Mouse (Mus musculus) liver, adult 2 months (tissue): Measurements from ENCODE around the gene Apoa1. TPM values are rescaled to one million over a fixed set of nuclear protein-coding genes. Genes with fewer than 3 reads are reported as not detected.

Source experiments
- DNase-seq: peaks from one replicate; pipeline ENCODE4 v3.0.0-alpha.2; 2011; ENCODE audit warnings: low read depth, low spot score; ENCODE audit errors: extremely low read depth
- H3K27ac ChIP-seq: fragments of 200-500 bp; replicated peaks from 2 replicates; pipeline ENCODE4 v1.5.1; 2012; ENCODE audit warnings: low read depth, mild to moderate bottlenecking, control low read depth, inconsistent platforms, low read length; ENCODE audit not compliant: insufficient read depth
- H3K27me3 ChIP-seq: fragments of 200-500 bp; 2 replicates; pipeline ENCODE4 v1.6.1; 2012; ENCODE audit warnings: mild to moderate bottlenecking, moderate library complexity, low read length, inconsistent platforms; ENCODE audit not compliant: control insufficient read depth, insufficient read depth
- H3K36me3 ChIP-seq: fragments of 200-500 bp; 2 replicates; pipeline ENCODE4 v1.6.1; 2012; ENCODE audit warnings: low read length, inconsistent platforms; ENCODE audit not compliant: control insufficient read depth, insufficient read depth
- H3K4me1 ChIP-seq: fragments of 200-500 bp; 2 replicates; pipeline ENCODE4 v1.6.1; 2011; ENCODE audit warnings: low read length; ENCODE audit not compliant: control insufficient read depth, insufficient read depth
- H3K4me3 ChIP-seq: fragments of 200-500 bp; 2 replicates; pipeline ENCODE4 v1.5.1; 2011; ENCODE audit warnings: low read depth, mild to moderate bottlenecking, control low read depth, low read length, moderate library complexity; ENCODE audit not compliant: insufficient read depth
- H3K79me2 ChIP-seq: fragments of 200-500 bp; 2 replicates; pipeline ENCODE4 v1.6.1; 2012; ENCODE audit warnings: inconsistent platforms, mild to moderate bottlenecking, low read length, moderate library complexity; ENCODE audit not compliant: control insufficient read depth, insufficient read depth
- H3K9ac ChIP-seq: fragments of 200-500 bp; 2 replicates; pipeline ENCODE4 v1.6.1; 2012; ENCODE audit warnings: low read depth, mild to moderate bottlenecking, control low read depth, inconsistent platforms, low read length
- CTCF ChIP-seq: fragments of 200-500 bp; IDR thresholded peaks from 2 replicates; pipeline ENCODE4 v1.5.1; 2011; ENCODE audit warnings: low read depth, low read length, control low read depth
- POLR2A ChIP-seq: fragments of 200-500 bp; IDR thresholded peaks from 2 replicates; pipeline ENCODE4 v1.6.1; 2011; ENCODE audit warnings: low read length, control low read depth; ENCODE audit not compliant: insufficient read depth; ENCODE audit errors: extremely low read depth
- WGBS: fragments of 180-500 bp; shearing (Covaris S2); methylation state at CpG from one replicate; pipeline ENCODE4 v1.1.7; 2018; 5-methylcytosine and 5-hydroxymethylcytosine counted together
- polyA plus RNA-seq: library from polyadenylated mRNA; depleted of rRNA; stranded (reverse); fragments of >200 nt; gene quantifications from 2 replicates; pipeline ENCODE4 v1.2.3, GENCODE M21; 2012
- total RNA-seq: library from RNA; depleted of rRNA; stranded (reverse); fragments of >200 nt; gene quantifications from 2 replicates; pipeline ENCODE4 v1.2.3, GENCODE M21; 2014

Apoa1 gene
- total and polyA plus RNA-seq, 2 experiments = 4,768 to 8,406 TPM

DNA sequence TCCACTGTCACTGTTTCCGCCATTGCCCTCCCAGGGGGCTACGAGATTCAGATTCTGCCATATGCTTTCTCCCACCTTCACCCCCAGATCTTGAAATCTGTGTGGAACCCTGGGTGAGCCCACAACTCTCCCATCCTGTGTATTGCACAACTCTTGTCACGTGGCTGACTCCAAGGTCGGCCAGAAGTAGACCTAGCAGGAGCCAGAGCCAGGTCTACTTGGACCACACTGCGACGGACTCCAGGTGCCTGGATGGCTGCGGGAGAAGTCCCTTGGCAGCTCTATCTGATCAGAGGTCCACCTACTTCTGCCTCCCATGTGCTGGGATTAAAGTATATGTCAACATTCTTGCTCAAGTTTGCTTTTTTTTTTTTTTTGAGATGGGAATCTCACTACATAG lies 32.8 kb downstream of the Apoa1 start:
- peak; percentile 98 for DNase-seq
- WGBS = 34% methylated on average over 7 of the region's 7 CpGs
- no peak for TF ChIP-seq CTCF
- TF ChIP-seq POLR2A = no peak

GRCm38 (mm10) chr9:46268343-46268873 lies 40.0 kb downstream of the Apoa1 start, which contains the start of gene Apoa5:
Gene Apoa5, plus strand, starts transcription at chr9:46268633.
- Histone ChIP-seq H3K9ac (peak within 1 kb of the TSS; percentile 79), H3K79me2 (peaks cover 3% of the 10 kb centered on the region; the same call in 1 of the 2 replicates), H3K4me3 (peak within 1 kb of the TSS; percentile 63), H3K27ac (peak within 1 kb of the TSS; percentile 88), H3K4me1 (peaks cover 6% of the 10 kb centered on the region), H3K27me3 (no peaks in the 10 kb centered on the region), H3K36me3 (peaks cover 11% of the 10 kb centered on the region)
- TF ChIP-seq CTCF = no peak
- TF ChIP-seq POLR2A = peak; percentile 97
- DNase-seq = peak; percentile 98
- 15% methylated on average over 7 of the region's 7 CpGs for WGBS

More for the DNA sequence above, 32.8 kb downstream of the Apoa1 start:
- Histone ChIP-seq H3K4me3 (no peak overlapping the region), H3K36me3 (no peaks in the 10 kb centered on the region), H3K27ac (peak overlapping the region; percentile 94), H3K27me3 (no peaks in the 10 kb centered on the region), H3K9ac (no peak overlapping the region), H3K4me1 (peaks cover 27% of the 10 kb centered on the region), H3K79me2 (no peaks in the 10 kb centered on the region)

DNA sequence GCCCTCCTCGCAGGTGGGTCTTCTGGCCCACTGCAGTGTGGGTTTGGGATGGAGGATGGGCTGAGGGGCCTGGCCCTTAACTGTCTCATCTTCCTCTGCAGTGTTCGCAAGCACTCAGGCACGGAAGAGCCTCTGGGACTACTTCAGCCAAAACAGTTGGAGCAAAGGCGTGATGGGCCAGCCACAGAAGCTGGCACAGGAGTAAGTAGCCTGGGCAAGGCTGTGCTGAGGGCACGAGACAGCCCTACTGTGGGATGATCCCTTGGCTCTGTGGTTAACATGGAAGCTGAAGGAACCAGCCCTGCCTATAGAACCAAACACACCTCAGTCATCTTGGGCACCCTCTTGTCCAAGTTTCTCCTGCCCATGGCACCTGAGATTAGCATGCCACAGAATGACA lies 40.7 kb downstream of the Apoa1 start:
- H3K4me1 ChIP-seq = peaks cover 7% of the 10 kb centered on the region
- H3K4me3 ChIP-seq = peak overlapping the region; percentile 63
- H3K9ac ChIP-seq = peak overlapping the region; percentile 79
- peak overlapping the region; percentile 88 for H3K27ac ChIP-seq
- DNase-seq = peak; percentile 55
- TF ChIP-seq POLR2A (0 out of 2 replicates have a peak, but pooled peaks have one; percentile 56), CTCF (peak; percentile 15; the same call in 1 of the 2 replicates)
- H3K36me3 ChIP-seq = peaks cover 11% of the 10 kb centered on the region
- H3K79me2 ChIP-seq = peaks cover 3% of the 10 kb centered on the region; the same call in 1 of the 2 replicates
- 37% methylated on average over 5 of the region's 5 CpGs for WGBS
- no peaks in the 10 kb centered on the region for H3K27me3 ChIP-seq

GRCm38 (mm10) chr9:46270782-46271181 lies 42.4 kb downstream of the Apoa1 start:
- H3K4me3 ChIP-seq = peak overlapping the region; percentile 63
- H3K79me2 ChIP-seq = peaks cover 3% of the 10 kb centered on the region; the same call in 1 of the 2 replicates
- WGBS = 49% methylated on average over 4 of the region's 4 CpGs
- H3K9ac ChIP-seq = peak overlapping the region; percentile 79
- TF ChIP-seq CTCF (no peak; the same call in 1 of the 2 replicates), POLR2A (peak; percentile 79)
- H3K4me1 ChIP-seq = peaks cover 11% of the 10 kb centered on the region
- peaks cover 22% of the 10 kb centered on the region for H3K36me3 ChIP-seq
- peak; percentile 51 for DNase-seq
- H3K27me3 ChIP-seq = no peaks in the 10 kb centered on the region
- H3K27ac ChIP-seq = peak overlapping the region; percentile 88

GRCm38 (mm10) chr9:46272070-46272469 lies 43.7 kb downstream of the Apoa1 start:
- TF ChIP-seq POLR2A (peak; percentile 91), CTCF (0 out of 2 replicates have a peak, but pooled peaks have one; percentile 13)
- H3K36me3 ChIP-seq = peaks cover 35% of the 10 kb centered on the region
- H3K79me2 ChIP-seq = peaks cover 3% of the 10 kb centered on the region; the same call in 1 of the 2 replicates
- peaks cover 19% of the 10 kb centered on the region for H3K4me1 ChIP-seq
- peak overlapping the region; percentile 63 for H3K4me3 ChIP-seq
- peak overlapping the region; percentile 5 for H3K9ac ChIP-seq
- WGBS = 12% methylated on average over 9 of the region's 9 CpGs
- H3K27ac ChIP-seq = peak overlapping the region; percentile 88
- no peaks in the 10 kb centered on the region for H3K27me3 ChIP-seq
- peak; percentile 91 for DNase-seq
